Mouse (Mus musculus) small intestine, adult 2 months (tissue): Measurements from ENCODE around the gene Cyp2s1. TPM values are rescaled to one million over a fixed set of nuclear protein-coding genes. Genes with fewer than 3 reads are reported as not detected.
"Not testable (repeated sequence)": the region's sequence is repeated elsewhere in the genome, so short reads cannot be mapped to it uniquely, and the experiment has no call there.

Experiments
- H3K27ac ChIP-seq: fragments of 200-500 bp; 2 replicates; pipeline ENCODE4 v1.5.1; 2012; ENCODE audit warnings: low read depth, low read length, control low read depth, inconsistent platforms; ENCODE audit not compliant: insufficient read depth
- H3K27me3 ChIP-seq: fragments of 200-500 bp; 2 replicates; pipeline ENCODE4 v1.6.1; 2012; ENCODE audit warnings: mild to moderate bottlenecking, moderate library complexity, low read length, inconsistent platforms; ENCODE audit not compliant: control insufficient read depth, insufficient read depth
- H3K36me3 ChIP-seq: fragments of 200-500 bp; 2 replicates; pipeline ENCODE4 v1.6.1; 2012; ENCODE audit warnings: mild to moderate bottlenecking, low read length, control low read depth, inconsistent platforms; ENCODE audit not compliant: control insufficient read depth, insufficient read depth
- H3K4me1 ChIP-seq: fragments of 200-500 bp; 2 replicates; pipeline ENCODE4 v1.6.1; 2012; ENCODE audit warnings: low read length, inconsistent platforms, mixed read lengths; ENCODE audit not compliant: control insufficient read depth, insufficient read depth, insufficient read length
- H3K4me3 ChIP-seq: fragments of 200-500 bp; 2 replicates; pipeline ENCODE4 v1.5.1; 2012; ENCODE audit warnings: low read depth, mild to moderate bottlenecking, control low read depth, inconsistent platforms, low read length, moderate library complexity
- CTCF ChIP-seq: fragments of 200-500 bp; IDR thresholded peaks from 2 replicates; pipeline ENCODE4 v1.5.1; 2012; ENCODE audit warnings: low read depth, mild to moderate bottlenecking, control low read depth, inconsistent platforms, low read length, moderate library complexity, mixed read lengths; ENCODE audit not compliant: insufficient replicate concordance, insufficient read length; ENCODE audit errors: extremely low read depth
- POLR2A ChIP-seq: fragments of 200-500 bp; IDR thresholded peaks from 2 replicates; pipeline ENCODE4 v1.6.1; 2012; ENCODE audit warnings: low read depth, mild to moderate bottlenecking, control low read depth, inconsistent platforms, low read length, moderate library complexity
- WGBS: fragments of 180-500 bp; shearing (Covaris S2); methylation state at CpG from one replicate; pipeline ENCODE4 v1.1.7; 2018; 5-methylcytosine and 5-hydroxymethylcytosine counted together
- polyA plus RNA-seq: library from polyadenylated mRNA; depleted of rRNA; stranded (reverse); fragments of >200 nt; gene quantifications from 2 replicates; pipeline ENCODE4 v1.2.3, GENCODE M21; 2012

The Cyp2s1 gene
- polyA plus RNA-seq, 1 experiment: 74.2 TPM

DNA sequence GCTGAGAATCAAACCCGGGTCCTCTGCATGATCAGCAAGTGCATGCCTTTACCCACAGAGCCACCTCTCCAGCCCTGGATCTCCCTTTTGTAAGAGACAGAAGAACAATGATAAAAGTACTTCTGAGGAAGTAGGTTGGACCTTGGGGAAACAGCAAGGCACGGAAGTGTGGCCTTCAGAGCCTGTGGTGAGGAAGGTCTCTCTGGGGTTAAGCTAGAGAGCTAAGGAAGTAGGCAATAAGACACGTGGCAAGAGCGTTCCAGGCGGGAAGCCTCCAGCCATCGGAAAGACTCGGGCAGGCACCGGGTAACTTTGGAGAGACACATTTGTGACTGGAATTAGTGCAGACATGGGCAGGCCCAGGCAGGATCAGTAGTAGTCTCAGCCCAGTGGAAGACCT lies 21.9 kb downstream of the Cyp2s1 start:
- Histone ChIP-seq H3K36me3 (no peaks in the 10 kb centered on the region), H3K27me3 (no peaks in the 10 kb centered on the region), H3K27ac (no peak overlapping the region), H3K4me1 (peaks cover 5% of the 10 kb centered on the region; the same call in 1 of the 2 replicates), H3K4me3 (no peak overlapping the region)
- TF ChIP-seq POLR2A (no peak), CTCF (no peak)
- 75% methylated on average over 8 of the region's 8 CpGs for WGBS

DNA sequence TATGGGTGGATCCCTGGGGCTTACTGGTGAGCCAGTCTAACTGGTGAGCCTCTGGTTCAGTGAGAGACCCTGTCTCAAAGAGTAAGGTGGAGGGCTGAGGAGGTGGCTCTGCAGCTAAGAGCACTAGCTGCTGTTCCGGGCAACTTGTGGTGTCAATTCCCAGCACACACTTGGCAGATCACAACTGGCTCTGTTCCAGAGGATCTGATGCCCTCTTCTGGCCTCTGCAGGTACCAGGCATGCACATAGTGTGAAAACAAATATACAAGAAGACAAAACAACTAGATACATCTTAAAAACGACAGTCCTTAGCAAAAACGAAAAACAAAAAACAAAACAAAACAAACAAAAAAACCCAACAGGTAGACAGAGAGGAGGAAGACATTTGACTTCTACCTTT lies 23.0 kb downstream of the Cyp2s1 start:
- no peaks in the 10 kb centered on the region for H3K27me3 ChIP-seq
- no peak overlapping the region for H3K4me3 ChIP-seq
- H3K27ac ChIP-seq: no peak overlapping the region
- WGBS: 64% methylated on average over 3 of the region's 3 CpGs
- TF ChIP-seq POLR2A (no peak), CTCF (no peak)
- no peaks in the 10 kb centered on the region for H3K36me3 ChIP-seq
- no peaks in the 10 kb centered on the region; the same call in 1 of the 2 replicates for H3K4me1 ChIP-seq

DNA sequence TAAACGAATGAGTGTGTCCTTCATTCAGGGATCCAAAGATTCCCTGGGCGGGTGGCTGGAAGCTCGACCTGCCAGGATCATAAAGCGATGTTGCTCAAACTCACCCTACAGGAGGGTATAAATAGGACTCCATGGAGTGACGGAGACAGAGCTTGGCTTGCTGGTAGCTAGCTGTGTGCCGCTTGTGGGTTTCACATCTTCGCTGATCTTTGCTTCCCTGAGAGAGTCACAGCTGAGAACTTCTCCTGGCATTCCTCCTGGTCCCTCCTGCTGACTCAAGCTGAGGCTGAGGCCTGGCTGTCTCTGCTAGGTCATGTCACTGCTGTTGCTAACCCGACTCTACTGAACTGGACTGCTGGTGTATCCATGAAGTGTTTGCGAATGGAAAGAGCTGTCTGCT lies 23.7 kb downstream of the Cyp2s1 start:
- WGBS: 66% methylated on average over 9 of the region's 9 CpGs
- not testable (repeated sequence) for H3K4me3 ChIP-seq, H3K36me3 ChIP-seq

DNA sequence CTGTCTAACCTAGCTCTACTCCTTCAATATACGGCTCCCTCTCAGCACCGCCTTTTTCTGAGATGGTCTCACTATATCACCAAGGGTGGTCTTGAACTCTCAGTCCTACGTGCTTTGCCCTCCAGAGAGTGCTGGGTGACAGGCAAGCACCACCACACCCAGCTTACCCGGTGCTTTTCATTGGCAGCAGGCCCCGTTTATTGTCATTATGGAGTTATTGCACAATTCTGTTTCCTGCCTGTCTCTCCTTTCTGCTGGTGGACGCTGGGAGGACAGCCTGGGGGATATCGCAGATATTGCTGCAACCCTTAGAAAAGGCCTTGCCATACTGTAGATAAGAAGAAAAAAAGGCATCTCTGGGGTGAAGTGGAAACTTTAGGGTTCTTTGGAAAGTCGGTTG lies 26.1 kb downstream of the Cyp2s1 start:
- H3K4me3 ChIP-seq: no peak overlapping the region
- H3K27me3 ChIP-seq: no peaks in the 10 kb centered on the region; the same call in 1 of the 2 replicates
- H3K4me1 ChIP-seq: no peaks in the 10 kb centered on the region; the same call in 1 of the 2 replicates
- H3K36me3 ChIP-seq: no peaks in the 10 kb centered on the region
- 31% methylated on average over 8 of the region's 8 CpGs for WGBS
- TF ChIP-seq POLR2A (no peak), CTCF (no peak)
- H3K27ac ChIP-seq: no peak overlapping the region

More for the DNA sequence above, 23.7 kb downstream of the Cyp2s1 start:
- not testable (repeated sequence) for H3K4me1 ChIP-seq, H3K27me3 ChIP-seq, H3K27ac ChIP-seq

DNA sequence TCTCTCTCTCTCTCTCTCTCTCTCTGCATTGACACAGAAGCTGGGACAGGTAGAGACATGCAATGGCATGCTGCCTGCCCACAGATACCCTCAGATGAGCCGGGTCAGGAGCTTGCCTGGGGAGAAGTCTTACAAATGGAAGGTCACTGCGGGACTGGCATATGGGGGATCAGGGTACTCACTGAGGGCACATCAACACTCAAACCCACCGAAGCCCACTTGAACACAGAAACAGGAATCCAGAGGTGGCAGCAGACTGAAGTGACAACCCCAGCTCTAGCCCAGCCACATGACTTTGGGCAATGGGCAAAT lies 27.6 kb downstream of the Cyp2s1 start:
- H3K4me1 ChIP-seq: no peaks in the 10 kb centered on the region; the same call in 1 of the 2 replicates

DNA sequence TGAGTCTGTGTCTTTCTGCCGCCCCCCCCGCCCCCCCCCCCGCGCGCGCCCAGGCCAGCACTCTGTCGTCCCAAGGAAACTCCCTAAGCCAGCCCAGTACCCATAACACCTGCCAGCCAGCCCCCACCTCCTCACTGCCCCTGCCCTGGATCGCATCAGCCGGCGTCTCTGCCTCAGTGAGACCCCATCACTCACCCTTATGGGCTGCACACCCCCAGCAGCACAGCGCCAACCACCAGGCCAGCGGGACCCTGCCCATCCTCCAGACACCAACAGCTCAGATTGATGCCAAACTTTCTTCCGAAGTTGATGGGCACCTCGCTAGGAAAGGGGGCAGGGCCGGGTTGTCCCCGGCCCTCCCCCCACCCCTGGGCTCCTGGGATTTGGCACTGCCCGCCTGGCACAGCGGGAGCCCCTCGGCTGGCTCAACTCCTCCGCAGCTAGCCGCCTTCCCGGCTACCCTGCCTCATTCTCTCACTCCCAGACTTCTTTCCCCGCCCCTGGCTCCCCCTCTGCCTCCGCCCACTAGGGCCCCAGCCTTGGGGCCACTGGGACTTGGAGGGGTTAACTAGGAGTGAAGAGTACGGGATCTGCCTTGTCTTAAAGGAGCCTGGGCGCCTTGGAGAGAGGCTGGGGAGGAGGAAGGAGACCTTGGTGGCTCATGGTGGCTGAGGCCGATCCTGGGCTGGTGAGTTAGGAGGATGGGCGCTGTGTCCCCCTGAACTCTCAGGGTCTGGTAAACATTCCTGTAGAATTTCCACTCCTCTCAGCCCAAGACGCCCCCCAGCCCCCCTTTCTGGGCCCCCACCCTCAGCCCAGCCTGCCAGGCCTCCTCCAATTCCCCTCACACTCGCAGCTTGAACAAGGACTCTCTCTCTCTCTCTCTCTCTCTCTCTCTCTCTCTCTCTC lies 28.2 kb downstream of the Cyp2s1 start, which contains the start of gene Axl:
Gene Axl, minus strand, starts transcription at position 486 of the 909 bp plus-strand sequence.
- Histone ChIP-seq H3K4me1 (no peaks in the 10 kb centered on the region; the same call in 1 of the 2 replicates), H3K4me3 (peak within 1 kb of the TSS; percentile 69), H3K36me3 (no peaks in the 10 kb centered on the region), H3K27me3 (no peaks in the 10 kb centered on the region; the same call in 1 of the 2 replicates), H3K27ac (peak within 1 kb of the TSS; percentile 49)
- 4% methylated on average over 30 of the region's 30 CpGs for WGBS
- TF ChIP-seq CTCF (no peak), POLR2A (no peak; the same call in 1 of the 2 replicates)

More for the DNA sequence above, 27.6 kb downstream of the Cyp2s1 start:
- H3K4me3 ChIP-seq: peak overlapping the region; percentile 69
- no peaks in the 10 kb centered on the region for H3K36me3 ChIP-seq
- H3K27ac ChIP-seq: no peak overlapping the region
- no peaks in the 10 kb centered on the region; the same call in 1 of the 2 replicates for H3K27me3 ChIP-seq
- 47% methylated on average over 3 of the region's 3 CpGs for WGBS
- no peak for TF ChIP-seq POLR2A
- TF ChIP-seq CTCF: no peak

DNA sequence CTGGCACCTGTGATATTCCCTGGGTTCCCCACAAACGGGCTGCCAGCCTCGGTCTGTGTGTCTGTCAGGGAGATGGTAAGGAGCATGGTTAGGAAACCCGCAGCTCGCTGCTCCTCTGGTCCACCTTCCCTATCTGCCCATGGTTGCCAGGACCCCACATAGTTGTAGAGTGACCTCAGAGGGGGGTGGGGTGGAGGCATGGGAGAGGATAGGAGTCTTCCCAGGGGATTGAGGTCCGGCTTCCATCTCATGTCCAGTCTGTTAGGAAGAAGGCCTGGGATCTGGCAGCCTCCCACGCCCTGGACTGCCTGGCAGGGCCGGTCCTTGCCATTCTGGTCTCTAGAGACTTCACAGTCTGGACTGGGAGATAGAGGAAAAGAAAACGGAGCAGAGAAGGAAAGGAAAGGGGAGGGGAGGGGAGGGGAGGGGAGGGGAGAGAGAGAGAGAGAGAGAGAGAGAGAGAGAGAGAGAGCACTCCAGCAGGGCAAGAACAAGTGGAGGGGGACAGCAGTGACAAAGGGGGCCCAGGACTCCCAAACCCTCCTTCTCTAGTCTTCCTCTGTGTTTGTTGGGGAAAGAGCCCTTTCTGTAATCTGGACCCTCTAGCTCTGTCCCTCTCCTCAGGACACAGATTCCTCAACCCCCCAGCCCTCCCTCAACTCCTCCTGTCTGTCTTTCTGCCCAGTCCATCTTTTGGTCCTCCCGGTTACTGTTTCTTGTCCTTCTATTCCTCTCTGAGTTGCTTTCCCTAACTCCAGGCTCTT lies 29.1 kb downstream of the Cyp2s1 start:
- H3K27me3 ChIP-seq: no peaks in the 10 kb centered on the region; the same call in 1 of the 2 replicates
- WGBS: 47% methylated on average over 9 of the region's 9 CpGs
- no peaks in the 10 kb centered on the region; the same call in 1 of the 2 replicates for H3K4me1 ChIP-seq
- H3K36me3 ChIP-seq: no peaks in the 10 kb centered on the region
- TF ChIP-seq CTCF (no peak), POLR2A (no peak)
- H3K27ac ChIP-seq: peak overlapping the region; percentile 49; the same call in 1 of the 2 replicates
- peak overlapping the region; percentile 69 for H3K4me3 ChIP-seq
